Mouse (Mus musculus): Measurements from ENCODE around the gene Lzts2. TPM values are rescaled to one million over a fixed set of nuclear protein-coding genes. Genes with fewer than 3 reads are reported as not detected.

Lzts2 gene
- polyA plus RNA-seq (2015; fragmentation: Nextera tagmentation; extraction: Ambion mirVana), result 4.6 and 4.7 TPM in 2 replicates

- WGBS (ENCODE audit: insufficient replicate concordance), result 5% methylated on average over 10 of the region's 10 CpGs
- H3K4me1 ChIP-seq (ENCODE audit: control insufficient read depth, low read depth, low read length), result peaks cover 24% of the 10 kb centered on the region
- H3K36me3 ChIP-seq (ENCODE audit: control insufficient read depth, insufficient read depth), result peaks cover 15% of the 10 kb centered on the region
- peak within 1 kb of the TSS; percentile 61 for H3K4me3 ChIP-seq (ENCODE audit: low read depth, low read length)
- ATAC-seq (ENCODE audit: low read depth), result peak; percentile 37
- H3K9me3 ChIP-seq (replicated peaks; ENCODE audit: control insufficient read depth, low read length), result no peaks in the 10 kb centered on the region
- H3K27ac ChIP-seq (ENCODE audit: low read length), result peak within 1 kb of the TSS; percentile 70
- H3K27me3 ChIP-seq (ENCODE audit: control insufficient read depth, insufficient read depth, low read depth, low read length), result no peaks in the 10 kb centered on the region; the same call in none of the 2 replicates
- H3K9ac ChIP-seq (ENCODE audit: low read depth, low read length), result peak within 1 kb of the TSS; percentile 19
- H3K4me2 ChIP-seq (ENCODE audit: low read depth, low read length), result peak within 1 kb of the TSS; percentile 89
Measured at GRCm38 (mm10) chr19:45014335-45014971, at the start of gene Lzts2. Lzts2 (plus strand) TSS chr19:45014414.

- H3K27me3 ChIP-seq (ENCODE audit: control insufficient read depth, insufficient read depth, low read depth, low read length), result no peaks in the 10 kb centered on the region
- H3K27ac ChIP-seq (ENCODE audit: low read length), result no peak overlapping the region
- no peak for ATAC-seq (ENCODE audit: low read depth)
- H3K36me3 ChIP-seq (ENCODE audit: control insufficient read depth, insufficient read depth), result peaks cover 43% of the 10 kb centered on the region
- H3K9ac ChIP-seq (ENCODE audit: low read depth, low read length), result no peak overlapping the region
- no peak overlapping the region for H3K4me2 ChIP-seq (ENCODE audit: low read depth, low read length)
- H3K4me3 ChIP-seq (ENCODE audit: low read depth, low read length), result no peak overlapping the region
- WGBS (ENCODE audit: insufficient replicate concordance), result 83% methylated on average over 1 of the region's 1 CpGs
- H3K9me3 ChIP-seq (replicated peaks; ENCODE audit: control insufficient read depth, low read length), result no peaks in the 10 kb centered on the region
- H3K4me1 ChIP-seq (ENCODE audit: control insufficient read depth, low read depth, low read length), result no peaks in the 10 kb centered on the region
Measured at GRCm38 (mm10) chr19:44965978-44966377, 48.2 kb upstream of the Lzts2 start.

- no peak overlapping the region for H3K4me3 ChIP-seq (ENCODE audit: low read depth, low read length)
- H3K36me3 ChIP-seq (ENCODE audit: control insufficient read depth, insufficient read depth), result peaks cover 51% of the 10 kb centered on the region
- H3K9ac ChIP-seq (ENCODE audit: low read depth, low read length), result no peak overlapping the region
- no peaks in the 10 kb centered on the region for H3K9me3 ChIP-seq (replicated peaks; ENCODE audit: control insufficient read depth, low read length)
- no peak for ATAC-seq (ENCODE audit: low read depth)
- 65% methylated on average over 3 of the region's 3 CpGs for WGBS (ENCODE audit: insufficient replicate concordance)
- H3K27me3 ChIP-seq (ENCODE audit: control insufficient read depth, insufficient read depth, low read depth, low read length), result no peaks in the 10 kb centered on the region
- no peak overlapping the region for H3K4me2 ChIP-seq (ENCODE audit: low read depth, low read length)
- no peak overlapping the region for H3K27ac ChIP-seq (ENCODE audit: low read length)
- no peaks in the 10 kb centered on the region for H3K4me1 ChIP-seq (ENCODE audit: control insufficient read depth, low read depth, low read length)
Measured at GRCm38 (mm10) chr19:44968329-44968728, 45.9 kb upstream of the Lzts2 start.

GRCm38 (mm10) chr19:44976636-44977035 is 37.6 kb upstream of the Lzts2 start:
- peaks cover 51% of the 10 kb centered on the region for H3K36me3 ChIP-seq (ENCODE audit: control insufficient read depth, insufficient read depth)
- no peak overlapping the region for H3K4me2 ChIP-seq (ENCODE audit: low read depth, low read length)
- 80% methylated on average over 6 of the region's 6 CpGs for WGBS (ENCODE audit: insufficient replicate concordance)
- H3K9ac ChIP-seq (ENCODE audit: low read depth, low read length), result no peak overlapping the region
- H3K9me3 ChIP-seq (replicated peaks; ENCODE audit: control insufficient read depth, low read length), result no peaks in the 10 kb centered on the region
- H3K4me1 ChIP-seq (ENCODE audit: control insufficient read depth, low read depth, low read length), result no peaks in the 10 kb centered on the region
- no peak overlapping the region for H3K27ac ChIP-seq (ENCODE audit: low read length)
- ATAC-seq (ENCODE audit: low read depth), result no peak
- H3K27me3 ChIP-seq (ENCODE audit: control insufficient read depth, insufficient read depth, low read depth, low read length), result no peaks in the 10 kb centered on the region
- H3K4me3 ChIP-seq (ENCODE audit: low read depth, low read length), result no peak overlapping the region

- no peak overlapping the region for H3K9ac ChIP-seq (ENCODE audit: low read depth, low read length)
- H3K27ac ChIP-seq (ENCODE audit: low read length), result no peak overlapping the region
- H3K4me2 ChIP-seq (ENCODE audit: low read depth, low read length), result no peak overlapping the region
- ATAC-seq (ENCODE audit: low read depth), result no peak
- H3K4me3 ChIP-seq (ENCODE audit: low read depth, low read length), result no peak overlapping the region
- no peaks in the 10 kb centered on the region for H3K27me3 ChIP-seq (ENCODE audit: control insufficient read depth, insufficient read depth, low read depth, low read length)
- 85% methylated on average over 6 of the region's 6 CpGs for WGBS (ENCODE audit: insufficient replicate concordance)
- H3K9me3 ChIP-seq (replicated peaks; ENCODE audit: control insufficient read depth, low read length), result no peaks in the 10 kb centered on the region
- no peaks in the 10 kb centered on the region for H3K4me1 ChIP-seq (ENCODE audit: control insufficient read depth, low read depth, low read length)
- H3K36me3 ChIP-seq (ENCODE audit: control insufficient read depth, insufficient read depth), result peaks cover 50% of the 10 kb centered on the region
Measured at GRCm38 (mm10) chr19:44977148-44977547, 37.1 kb upstream of the Lzts2 start.

- Histone ChIP-seq H3K4me1 (ENCODE audit: control insufficient read depth, low read depth, low read length) (no peaks in the 10 kb centered on the region; the same call in 1 of the 2 replicates), H3K4me2 (ENCODE audit: low read depth, low read length) (no peak overlapping the region), H3K4me3 (ENCODE audit: low read depth, low read length) (no peak overlapping the region), H3K9me3 (replicated peaks; ENCODE audit: control insufficient read depth, low read length) (no peaks in the 10 kb centered on the region), H3K36me3 (ENCODE audit: control insufficient read depth, insufficient read depth) (peaks cover 22% of the 10 kb centered on the region), H3K9ac (ENCODE audit: low read depth, low read length) (no peak overlapping the region), H3K27me3 (ENCODE audit: control insufficient read depth, insufficient read depth, low read depth, low read length) (no peaks in the 10 kb centered on the region), H3K27ac (ENCODE audit: low read length) (no peak overlapping the region)
- WGBS (ENCODE audit: insufficient replicate concordance), result 75% methylated on average over 2 of the region's 2 CpGs
- ATAC-seq (ENCODE audit: low read depth), result no peak
Measured at GRCm38 (mm10) chr19:44980787-44981186, 33.4 kb upstream of the Lzts2 start.

- no peak overlapping the region for H3K4me2 ChIP-seq (ENCODE audit: low read depth, low read length)
- H3K27ac ChIP-seq (ENCODE audit: low read length), result peak overlapping the region; percentile 13; the same call in 1 of the 2 replicates
- H3K9me3 ChIP-seq (replicated peaks; ENCODE audit: control insufficient read depth, low read length), result no peaks in the 10 kb centered on the region
- peaks cover 12% of the 10 kb centered on the region for H3K36me3 ChIP-seq (ENCODE audit: control insufficient read depth, insufficient read depth)
- peaks cover 5% of the 10 kb centered on the region for H3K4me1 ChIP-seq (ENCODE audit: control insufficient read depth, low read depth, low read length)
- 63% methylated on average over 7 of the region's 7 CpGs for WGBS (ENCODE audit: insufficient replicate concordance)
- no peak for ATAC-seq (ENCODE audit: low read depth)
- H3K4me3 ChIP-seq (ENCODE audit: low read depth, low read length), result no peak overlapping the region
- H3K9ac ChIP-seq (ENCODE audit: low read depth, low read length), result no peak overlapping the region
- H3K27me3 ChIP-seq (ENCODE audit: control insufficient read depth, insufficient read depth, low read depth, low read length), result peaks cover 3% of the 10 kb centered on the region; the same call in 1 of the 2 replicates
Measured at GRCm38 (mm10) chr19:44982477-44983115, 31.6 kb upstream of the Lzts2 start.

- peaks cover 12% of the 10 kb centered on the region for H3K36me3 ChIP-seq (ENCODE audit: control insufficient read depth, insufficient read depth)
- H3K4me3 ChIP-seq (ENCODE audit: low read depth, low read length), result no peak overlapping the region
- H3K9me3 ChIP-seq (replicated peaks; ENCODE audit: control insufficient read depth, low read length), result no peaks in the 10 kb centered on the region
- H3K27ac ChIP-seq (ENCODE audit: low read length), result no peak overlapping the region
- WGBS (ENCODE audit: insufficient replicate concordance), result 78% methylated on average over 6 of the region's 6 CpGs
- ATAC-seq (ENCODE audit: low read depth), result no peak
- peaks cover 11% of the 10 kb centered on the region for H3K27me3 ChIP-seq (ENCODE audit: control insufficient read depth, insufficient read depth, low read depth, low read length)
- no peak overlapping the region for H3K9ac ChIP-seq (ENCODE audit: low read depth, low read length)
- H3K4me1 ChIP-seq (ENCODE audit: control insufficient read depth, low read depth, low read length), result peaks cover 5% of the 10 kb centered on the region
- no peak overlapping the region for H3K4me2 ChIP-seq (ENCODE audit: low read depth, low read length)
Measured at GRCm38 (mm10) chr19:44983366-44983765, 30.8 kb upstream of the Lzts2 start.

- H3K4me1 ChIP-seq (ENCODE audit: control insufficient read depth, low read depth, low read length), result peaks cover 5% of the 10 kb centered on the region
- H3K4me3 ChIP-seq (ENCODE audit: low read depth, low read length), result no peak overlapping the region
- no peak overlapping the region for H3K27ac ChIP-seq (ENCODE audit: low read length)
- peaks cover 9% of the 10 kb centered on the region for H3K36me3 ChIP-seq (ENCODE audit: control insufficient read depth, insufficient read depth)
- no peak overlapping the region for H3K9ac ChIP-seq (ENCODE audit: low read depth, low read length)
- 78% methylated on average over 4 of the region's 4 CpGs for WGBS (ENCODE audit: insufficient replicate concordance)
- no peak for ATAC-seq (ENCODE audit: low read depth)
- peaks cover 22% of the 10 kb centered on the region for H3K27me3 ChIP-seq (ENCODE audit: control insufficient read depth, insufficient read depth, low read depth, low read length)
- no peaks in the 10 kb centered on the region for H3K9me3 ChIP-seq (replicated peaks; ENCODE audit: control insufficient read depth, low read length)
- no peak overlapping the region for H3K4me2 ChIP-seq (ENCODE audit: low read depth, low read length)
Measured at GRCm38 (mm10) chr19:44984420-44984819, 29.8 kb upstream of the Lzts2 start.
